Mouse (Mus musculus) heart, postnatal 25 days (tissue): ENCODE results near the gene Crim1. TPM values are rescaled to one million over a fixed set of nuclear protein-coding genes. Genes with fewer than 3 reads are reported as not detected.

Source experiments
- DNase-seq: peaks from one replicate; pipeline ENCODE4 v3.0.0; 2022; ENCODE audit warnings: low spot score
- intact Hi-C: fragments of 180-260 bp; cut with DNase I; formaldehyde crosslinking; loops from one replicate; pipeline ENCODE4 v1.15.1; 2025
- total RNA-seq, 2 experiments: library from RNA; stranded (reverse); gene quantifications; 2 replicates each; pipeline ENCODE4 v1.2.3; 2021

Gene Crim1
- total RNA-seq, 2 experiments from 2014 or later = 45.2 to 48.7 TPM

DNA sequence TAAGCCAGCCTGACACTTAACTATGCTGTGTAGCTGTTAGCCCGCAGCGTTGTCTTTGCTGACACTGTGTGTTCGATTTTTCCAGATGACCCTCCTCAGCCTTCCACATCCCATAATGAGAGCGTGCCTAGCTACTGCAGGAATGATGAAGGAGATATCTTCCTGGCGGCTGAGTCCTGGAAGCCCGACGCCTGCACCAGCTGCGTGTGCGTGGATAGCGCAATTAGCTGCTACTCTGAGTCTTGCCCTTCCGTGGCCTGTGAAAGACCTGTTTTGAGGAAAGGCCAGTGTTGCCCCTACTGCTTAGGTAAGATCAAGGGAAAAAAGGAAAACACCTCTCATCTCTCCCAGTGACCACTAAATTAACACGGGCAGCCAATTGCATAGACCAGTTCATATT, 154.8 kb downstream of the Crim1 start:
- intact Hi-C loops = no loop called here
- DNase-seq = no peak

DNA sequence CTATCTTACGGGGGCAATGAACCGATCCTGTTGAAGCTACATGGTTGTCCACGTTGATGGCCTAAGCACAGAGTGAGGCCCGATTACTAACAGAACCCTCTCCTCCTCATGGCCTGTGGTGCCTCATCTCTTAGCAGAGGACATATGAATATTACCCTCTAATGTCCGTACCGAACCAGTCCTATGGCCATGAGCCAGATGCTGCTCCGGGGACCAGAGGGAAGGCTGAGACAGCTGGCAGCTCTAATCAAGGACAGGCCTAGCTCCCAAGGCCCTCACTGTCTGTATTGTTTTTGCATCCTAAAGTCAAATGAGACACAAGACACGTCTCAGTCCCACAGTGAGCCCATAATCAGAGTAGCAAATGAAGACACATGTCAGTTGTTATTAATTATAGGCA, 155.6 kb downstream of the Crim1 start:
- intact Hi-C loops = no loop called here
- no peak for DNase-seq

DNA sequence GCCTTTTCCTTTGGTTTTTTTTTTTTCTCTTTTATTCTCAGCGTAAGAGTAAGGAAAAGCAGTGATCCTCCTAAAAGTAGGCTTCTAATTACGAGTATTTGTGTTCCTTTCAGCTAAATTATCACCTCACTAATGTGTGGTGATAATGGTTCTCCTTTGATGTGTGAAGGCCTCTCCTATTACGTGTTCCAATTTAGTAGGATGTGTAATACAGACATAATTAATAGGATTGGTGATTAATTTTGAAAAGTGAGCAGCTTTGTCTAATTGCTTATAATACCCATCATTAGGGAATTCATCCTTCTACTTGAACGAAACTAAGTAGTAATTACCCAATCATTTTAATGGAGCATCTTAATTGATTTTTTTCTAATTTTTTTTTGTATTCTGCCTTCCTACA, 157.7 kb downstream of the Crim1 start:
- no peak for DNase-seq

DNA sequence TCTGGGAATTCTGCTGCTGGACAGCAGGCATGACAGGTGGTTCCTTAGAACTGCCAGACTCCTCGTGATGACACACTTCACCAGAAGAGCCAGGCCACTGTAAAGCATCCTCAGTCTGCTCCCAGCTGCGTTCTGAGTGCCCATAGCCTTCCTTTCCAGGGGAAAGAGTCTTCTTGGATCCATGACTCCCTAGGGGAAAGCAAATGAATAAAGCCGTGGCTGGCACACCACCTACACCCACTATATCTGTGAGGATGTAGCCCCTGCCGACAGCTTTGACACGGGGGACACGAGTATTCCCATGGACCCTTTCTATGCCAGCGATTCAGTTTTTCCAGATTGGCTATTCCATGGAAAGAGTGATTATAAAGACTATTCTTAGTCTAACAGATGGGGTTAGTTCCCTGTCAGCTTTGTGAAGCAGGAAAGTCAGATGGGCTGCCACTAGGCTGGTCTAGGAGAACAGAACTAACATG, 158.2 kb downstream of the Crim1 start:
- no peak for DNase-seq

More for the DNA sequence above, 157.7 kb downstream of the Crim1 start:
- intact Hi-C loops = no loop called here

DNA sequence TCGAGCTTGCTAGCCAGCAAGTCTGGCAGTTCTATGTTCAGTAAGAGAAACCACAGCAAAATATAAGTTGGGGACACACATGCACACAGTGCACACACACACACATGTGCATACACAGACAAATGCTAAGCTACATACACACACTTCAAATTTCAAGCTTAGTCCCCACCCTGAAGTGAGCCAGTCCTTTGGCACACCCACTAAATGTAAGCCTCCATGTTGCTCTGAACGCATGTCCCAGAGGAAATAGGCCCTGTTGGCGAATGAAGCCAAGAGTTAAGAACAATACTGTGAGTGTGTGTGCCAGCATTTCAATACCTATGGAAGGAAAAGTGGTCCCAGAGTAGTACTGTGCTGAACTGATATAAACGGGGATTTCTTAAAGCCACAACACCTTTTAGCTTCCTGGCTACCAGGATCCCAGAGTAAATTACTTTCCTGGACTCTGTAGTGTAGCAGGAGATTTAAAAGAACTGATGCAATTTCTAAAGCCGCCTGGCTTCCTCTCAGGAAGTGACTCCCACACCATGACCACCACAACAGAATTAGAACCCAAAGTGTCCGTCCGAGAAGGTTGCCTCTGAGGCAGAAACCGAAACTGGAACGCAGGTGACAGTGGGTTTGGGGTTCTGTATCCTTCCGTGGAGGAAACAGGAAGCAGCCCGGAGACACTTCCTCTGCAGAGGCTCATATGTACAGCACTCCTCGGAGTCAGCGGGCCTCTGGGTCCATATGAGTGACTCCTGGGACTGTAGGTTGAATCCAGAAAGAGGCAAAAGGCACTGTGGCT, 162.1 kb downstream of the Crim1 start:
- DNase-seq = peak; percentile 46
- intact Hi-C loops = loop anchor here (5.0 kb wide), 2 partner anchors 70 to 165 kb away; no protein-coding TSS in a partner anchor

More for the DNA sequence above, 158.2 kb downstream of the Crim1 start:
- intact Hi-C loops = no loop called here

DNA sequence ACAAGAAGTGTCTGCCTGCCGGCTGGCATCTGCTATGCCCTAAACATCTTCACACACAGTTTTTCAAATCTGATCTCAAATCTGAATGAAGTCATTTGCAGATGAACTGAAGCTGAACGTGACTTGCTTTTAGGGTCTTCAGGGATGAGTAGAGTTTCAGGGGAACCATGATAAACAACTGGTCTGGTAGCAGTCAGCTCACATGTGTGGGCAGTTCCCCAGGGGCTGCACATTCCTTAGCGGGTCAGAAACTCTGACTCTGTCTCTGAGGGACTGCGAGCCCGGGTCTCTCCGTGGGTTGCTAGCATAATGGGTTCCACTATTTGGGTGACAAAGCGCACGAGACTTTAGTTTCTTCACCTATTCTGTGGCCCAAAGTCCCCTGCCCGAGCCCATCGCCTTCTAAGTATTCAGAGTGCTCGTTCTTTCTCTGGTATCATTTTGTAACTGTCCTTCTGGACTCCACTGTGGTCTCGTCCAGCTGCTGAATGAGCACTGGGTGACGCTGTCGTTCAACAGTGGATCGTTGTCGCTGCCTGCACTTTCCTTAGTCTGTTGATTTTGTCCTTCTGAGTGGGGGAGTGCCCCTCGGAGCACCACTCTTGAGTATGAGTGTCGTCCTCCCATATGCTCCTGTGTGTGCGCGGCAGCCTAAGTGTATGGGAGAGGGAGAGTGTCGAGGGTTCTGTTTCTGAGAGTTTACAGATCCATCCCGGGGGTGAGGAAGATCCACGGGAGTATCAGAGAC, 164.7 kb downstream of the Crim1 start:
- intact Hi-C loops = loop anchor here (5.0 kb wide), 3 partner anchors 53 to 167 kb away; partner anchors contain the start of gene Fez2

DNA sequence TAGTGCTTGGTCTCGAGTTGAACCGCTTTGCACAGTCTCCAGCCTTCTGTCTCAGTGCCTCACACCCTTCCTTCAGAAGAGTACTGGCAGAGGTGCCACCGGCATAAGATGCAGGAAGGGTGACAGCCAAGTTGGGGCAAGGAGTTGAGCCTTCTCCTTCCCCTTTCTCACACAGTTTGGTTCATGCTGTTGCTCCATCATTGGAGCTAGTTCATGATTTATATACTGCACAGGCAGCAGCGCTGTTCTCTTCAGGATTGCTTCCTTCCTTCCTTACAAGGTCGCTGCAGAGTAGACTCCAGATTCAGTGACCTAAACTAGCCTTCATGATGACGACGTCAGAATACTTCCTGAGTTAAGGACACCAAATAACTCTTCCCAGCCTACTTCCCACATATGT, 166.0 kb downstream of the Crim1 start:
- intact Hi-C loops = loop anchor here (5.0 kb wide), 1 partner anchor 51 kb away; the partner anchor contains the start of gene Fez2
- no peak for DNase-seq

More for the DNA sequence above, 164.7 kb downstream of the Crim1 start:
- DNase-seq = no peak

DNA sequence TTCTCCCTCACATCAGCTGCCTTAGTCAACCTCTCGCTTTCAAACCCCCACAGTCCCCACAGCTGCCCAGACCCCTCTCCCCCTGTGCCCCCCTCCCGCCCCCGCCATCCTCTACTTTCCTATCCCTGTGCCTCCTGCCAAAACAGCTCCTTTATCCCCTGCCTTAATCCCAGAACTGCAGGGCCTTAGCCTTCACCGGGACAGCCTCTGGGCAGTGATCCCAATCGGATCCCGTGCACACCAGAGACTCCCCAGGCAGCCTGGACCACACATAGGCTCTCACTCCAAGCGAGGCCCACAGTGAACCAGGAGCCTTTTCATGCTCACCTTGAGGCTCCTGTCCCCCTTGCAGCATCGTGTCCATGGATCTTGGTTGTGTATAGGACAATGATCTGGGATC, 168.4 kb downstream of the Crim1 start:
- intact Hi-C loops = loop anchor here (5.0 kb wide), 1 partner anchor 49 kb away; the partner anchor contains the start of gene Fez2
- DNase-seq = no peak

DNA sequence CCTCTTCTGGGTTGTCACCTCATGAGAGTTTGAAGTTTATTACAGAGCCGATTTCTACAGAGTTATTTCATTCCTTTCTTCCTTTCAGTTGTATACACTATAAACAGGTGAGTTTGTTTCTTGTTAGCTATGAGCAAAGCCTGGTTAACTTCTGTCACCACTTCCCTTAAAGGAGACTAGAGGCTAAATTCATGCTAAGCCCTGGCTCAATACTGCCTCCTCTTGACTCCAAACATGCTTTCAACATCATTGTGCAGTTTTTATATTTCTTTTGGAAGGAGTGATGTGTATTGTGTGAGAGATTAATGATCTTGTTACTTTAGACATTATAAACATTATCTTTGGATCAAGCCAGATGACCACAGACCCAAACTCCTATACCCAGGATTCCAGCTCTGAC, 170.4 kb downstream of the Crim1 start:
- no peak for DNase-seq
- intact Hi-C loops = no loop called here

DNA sequence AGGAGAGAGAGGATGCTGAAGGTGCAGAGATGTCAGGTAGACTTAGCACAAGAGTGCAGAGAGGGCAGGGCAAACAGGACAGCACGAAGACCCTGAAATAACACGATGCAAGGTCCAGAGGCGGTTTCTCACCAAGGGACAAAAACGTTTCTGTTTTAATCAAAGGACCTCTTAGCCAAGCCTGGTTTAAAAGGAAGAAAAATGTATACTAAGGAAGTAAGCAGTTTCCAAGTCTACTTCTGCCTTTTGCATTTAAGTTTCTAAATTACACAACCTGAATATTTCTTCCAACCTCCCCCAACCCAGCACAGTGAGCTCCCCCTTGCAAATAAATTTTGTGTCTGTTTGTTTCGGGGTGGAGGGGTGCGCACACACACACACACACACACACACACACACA, 173.1 kb downstream of the Crim1 start:
- intact Hi-C loops = no loop called here
- no peak for DNase-seq

DNA sequence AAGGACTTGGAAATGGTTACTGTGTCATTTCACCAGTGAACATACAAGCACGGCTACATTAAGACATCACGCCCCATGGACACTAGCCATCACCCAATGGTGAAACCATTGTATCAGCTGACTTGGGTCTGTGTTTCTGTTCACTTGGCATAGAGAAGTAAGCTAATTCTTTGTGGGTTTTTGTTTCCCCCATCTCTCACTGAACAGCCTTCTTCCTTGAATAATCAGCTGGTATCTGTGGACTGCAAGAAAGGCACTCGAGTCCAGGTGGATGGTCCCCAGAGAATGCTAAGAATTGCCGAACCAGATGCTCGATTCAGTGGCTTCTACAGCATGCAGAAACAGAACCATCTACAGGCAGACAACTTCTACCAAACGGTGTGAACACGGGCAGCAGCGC, 173.8 kb downstream of the Crim1 start:
- intact Hi-C loops = no loop called here
- no peak for DNase-seq

DNA sequence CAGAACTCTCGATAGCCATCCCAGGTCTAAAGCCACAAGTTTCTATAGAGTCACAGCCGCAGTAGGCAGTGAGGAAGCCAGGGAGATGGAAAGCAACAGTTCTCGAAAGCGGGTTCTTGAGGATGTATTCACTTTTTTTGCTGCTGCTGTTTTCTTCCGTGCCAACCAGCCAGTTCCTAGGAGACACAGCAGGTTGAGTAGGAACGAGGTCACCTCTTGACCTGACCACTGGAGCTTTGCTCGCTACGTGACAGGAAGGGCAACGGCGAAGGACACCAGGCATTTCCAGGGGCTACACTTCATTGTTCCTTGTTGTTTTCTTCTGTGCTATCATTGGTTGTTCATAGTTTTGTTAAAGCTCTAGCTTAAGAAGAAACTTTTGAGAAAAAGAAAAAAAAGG, 174.7 kb downstream of the Crim1 start:
- DNase-seq = no peak
- intact Hi-C loops = no loop called here

DNA sequence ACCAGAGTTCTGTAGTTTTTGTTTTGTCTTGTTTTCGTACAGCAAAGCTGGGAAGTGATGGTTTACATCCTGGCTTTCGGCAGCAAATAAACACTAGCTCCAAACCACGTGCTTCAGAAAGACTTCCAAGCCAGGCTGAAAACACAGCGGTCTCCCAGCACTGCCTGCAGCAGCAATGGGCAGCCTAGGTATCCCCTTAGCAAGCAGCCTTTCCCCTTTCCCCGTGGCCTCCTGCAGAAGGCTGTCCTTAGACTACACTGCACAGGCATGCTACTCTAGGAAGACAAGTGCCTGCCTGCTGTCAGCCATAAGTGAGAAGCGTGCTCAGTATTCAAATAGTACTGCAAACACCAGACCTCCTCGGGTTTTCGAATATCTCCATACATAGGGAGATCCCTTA, 176.5 kb downstream of the Crim1 start:
- intact Hi-C loops = no loop called here
- no peak for DNase-seq

DNA sequence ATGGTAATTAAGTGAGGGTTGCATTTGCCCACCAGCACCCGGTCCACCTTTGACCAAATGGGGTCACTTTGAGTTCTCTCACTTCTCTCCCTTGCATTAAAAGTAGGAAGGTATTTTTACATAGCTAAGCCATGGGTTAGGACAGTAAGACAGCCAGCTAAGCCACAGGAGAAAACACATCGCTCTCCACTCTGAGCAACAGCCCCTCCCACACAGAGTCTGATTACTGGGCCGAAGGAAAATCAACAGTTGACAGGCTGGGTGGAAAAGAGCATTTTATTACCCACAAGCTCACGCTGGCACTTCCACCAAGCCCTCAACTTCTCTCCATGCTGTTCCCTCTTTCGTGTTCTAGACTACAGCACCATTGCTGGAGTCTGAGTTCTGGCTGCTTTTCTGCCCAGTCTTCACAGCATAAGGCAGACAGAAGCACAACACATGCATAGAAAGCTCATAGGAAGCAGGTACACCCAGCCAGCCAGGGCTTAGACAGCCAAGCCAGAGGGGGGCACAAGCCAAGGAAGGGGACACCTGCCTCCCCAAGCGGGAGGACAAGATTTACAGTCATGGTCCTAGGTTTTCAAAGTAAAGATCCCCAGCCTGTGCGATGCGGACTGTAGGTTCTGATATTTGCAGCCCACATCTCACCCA, 179.2 kb downstream of the Crim1 start:
- intact Hi-C loops = no loop called here
- no peak for DNase-seq

DNA sequence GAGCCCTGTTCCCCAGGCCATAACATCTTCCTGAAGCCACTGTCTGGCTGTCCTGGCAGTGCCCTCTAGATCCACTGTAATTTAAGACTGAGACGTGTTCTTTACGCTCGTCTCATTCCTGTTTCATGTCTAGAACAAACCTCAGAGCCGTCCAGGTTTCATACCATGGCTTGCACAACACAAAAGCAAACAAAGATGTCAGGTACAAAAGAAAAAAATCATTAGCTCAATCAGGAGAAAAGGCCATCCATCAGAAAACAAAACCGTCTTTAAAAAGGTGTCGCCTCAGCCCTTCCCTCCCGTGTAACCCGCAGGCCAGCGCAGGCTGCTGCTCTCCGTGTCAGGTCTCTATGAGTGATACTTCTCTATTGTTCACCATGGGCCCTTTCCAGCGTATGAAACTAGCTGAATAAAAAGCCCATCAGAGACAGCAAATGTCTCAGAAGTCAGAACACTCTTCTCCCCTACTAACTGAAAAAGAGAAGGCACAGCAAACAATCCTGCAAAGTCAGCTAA, 179.7 kb downstream of the Crim1 start:
- intact Hi-C loops = no loop called here
- DNase-seq = no peak

DNA sequence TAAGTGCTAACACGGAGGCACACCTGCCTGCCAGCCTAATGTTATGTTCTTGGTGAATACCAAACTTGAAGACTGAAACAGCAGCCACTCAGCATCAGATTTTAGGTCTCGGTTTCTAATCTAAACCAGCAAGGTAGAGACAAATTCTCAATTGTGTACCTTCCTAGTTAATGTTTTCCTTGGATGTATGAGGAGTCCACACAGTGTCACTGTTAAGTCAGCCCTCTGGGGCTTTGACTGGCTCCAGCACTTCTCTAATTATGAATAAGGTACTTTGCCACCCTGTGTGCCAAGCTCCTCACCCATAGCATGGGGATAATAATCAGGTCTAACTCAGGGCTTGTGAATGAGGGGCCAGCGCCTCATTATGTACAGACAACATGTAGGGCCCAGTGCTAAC, 182.3 kb downstream of the Crim1 start:
- no peak for DNase-seq

DNA sequence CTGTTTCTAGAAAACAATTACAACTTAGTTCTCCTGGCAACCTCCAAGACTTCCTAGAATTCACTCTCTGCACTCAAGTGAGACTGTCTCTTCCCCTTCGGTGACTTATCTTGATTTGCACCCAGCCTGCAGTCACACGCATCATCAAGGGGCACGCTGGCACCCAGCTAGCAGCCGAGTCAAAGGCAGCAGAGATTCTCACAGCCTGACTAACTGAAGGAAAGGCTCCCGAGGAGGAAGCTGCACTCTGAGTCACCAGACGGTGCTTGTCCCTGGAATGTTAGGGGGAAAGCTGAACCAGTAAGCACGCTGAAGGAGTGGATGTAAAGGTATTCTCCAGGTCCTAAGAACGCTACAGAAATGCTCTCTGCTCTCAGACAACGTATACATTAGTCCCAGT, 187.6 kb downstream of the Crim1 start:
- intact Hi-C loops = no loop called here
- DNase-seq = no peak

More for the DNA sequence above, 182.3 kb downstream of the Crim1 start:
- intact Hi-C loops = no loop called here

DNA sequence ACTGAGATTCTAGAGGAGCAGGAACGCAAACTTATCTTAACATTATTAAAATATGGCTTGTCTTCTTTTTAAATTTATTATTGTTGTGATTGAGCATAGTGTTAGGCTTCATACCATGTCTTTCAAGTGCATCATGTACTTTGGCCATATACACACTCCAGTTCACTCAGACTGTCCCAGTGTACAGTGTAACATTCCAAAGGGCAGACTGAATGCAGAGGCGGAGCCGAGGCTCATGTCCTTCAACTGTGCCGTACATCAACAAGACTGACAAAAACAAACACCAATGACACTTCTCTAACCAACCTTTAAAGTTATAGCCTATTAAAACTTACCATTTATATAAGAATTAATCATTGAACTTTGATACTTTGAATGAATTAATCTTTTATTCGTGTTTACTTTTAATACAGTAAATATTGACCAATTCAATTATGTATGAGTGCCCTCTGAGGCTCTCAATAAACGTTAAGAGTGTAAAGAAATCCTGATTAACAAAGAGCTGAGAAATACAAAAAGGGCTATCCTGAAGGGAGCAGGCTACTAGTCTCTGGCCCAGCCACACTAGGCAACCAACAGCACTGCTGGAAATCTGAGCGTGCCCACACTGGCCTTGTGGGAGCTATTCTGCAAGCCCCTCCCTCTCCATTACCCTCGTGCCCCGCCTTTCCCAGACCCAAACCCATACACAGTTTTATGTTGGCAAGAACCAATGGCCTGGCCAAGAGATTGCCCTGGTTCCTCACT, 188.2 kb downstream of the Crim1 start:
- intact Hi-C loops = no loop called here
- DNase-seq = no peak

DNA sequence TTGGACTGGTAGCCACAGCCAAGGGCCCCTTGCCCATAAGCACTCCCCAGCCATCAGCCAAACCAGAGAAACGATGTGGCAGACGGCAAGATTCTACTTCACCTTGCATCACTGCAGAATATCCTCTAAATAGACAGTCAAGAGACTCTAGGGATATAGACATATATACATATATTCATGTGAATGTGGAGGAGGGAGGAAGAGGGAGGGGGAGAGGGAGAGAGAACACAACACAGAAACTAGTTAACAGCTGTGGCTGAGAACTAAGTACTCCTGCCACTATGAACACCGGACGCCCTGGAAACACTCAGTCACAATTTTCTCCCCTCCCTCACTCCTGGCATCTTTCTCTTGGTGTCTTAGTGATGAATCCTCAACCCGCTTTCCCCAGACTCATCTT, 189.5 kb downstream of the Crim1 start:
- intact Hi-C loops = no loop called here
- no peak for DNase-seq
